Mouse (Mus musculus) ES-Bruce4 (cell line): ENCODE measurements at regions not wholly inside any gene's neighbourhood (a gene's known extent, or its start where the extent isn't known, plus 50 kb on each side); places are given as distances from the start of the nearest gene placed in this dataset.

Experiments used
- CTCF ChIP-seq: IDR thresholded peaks from one replicate; pipeline ENCODE4 v1.8.1; 2011; ENCODE audit warnings: low read depth, low read length
- EP300 ChIP-seq: IDR thresholded peaks from 2 replicates; pipeline ENCODE4 v1.6.1; 2011; ENCODE audit warnings: low read depth, low read length; ENCODE audit not compliant: insufficient read depth

DNA sequence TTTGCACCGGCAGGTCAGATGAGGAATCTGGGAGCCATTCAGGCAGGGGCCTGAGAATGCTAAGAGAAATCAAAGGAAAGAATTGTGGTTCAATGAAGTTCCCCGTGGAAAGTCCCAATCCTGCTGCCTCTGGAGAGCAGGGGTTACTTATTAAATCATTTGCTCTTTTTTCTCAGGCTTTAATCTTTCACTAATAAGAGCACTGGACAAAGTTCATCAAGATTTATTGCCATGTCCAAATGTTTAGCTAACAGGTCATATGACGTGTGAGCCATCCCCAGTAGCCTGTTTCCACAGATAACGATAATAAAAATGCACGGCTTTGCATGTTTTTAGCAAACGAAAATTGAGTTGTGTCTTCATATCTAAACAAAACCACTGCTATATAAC is 62.6 kb upstream of the Prkg2 start:
- TF ChIP-seq CTCF (no peak), EP300 (no peak)
